Mouse (Mus musculus) splenic B cell, adult 2 months (primary cell): ENCODE measurements around the gene Rnf151.

Experiments used
- DNase-seq: peaks from one replicate; pipeline ENCODE4 v3.0.0-alpha.2; 2011; ENCODE audit warnings: low read depth, low spot score
- H3K27me3 ChIP-seq: 2 replicates; pipeline ENCODE4 v1.6.1; 2012; ENCODE audit warnings: mild to moderate bottlenecking, low read length, moderate library complexity, mixed read lengths; ENCODE audit not compliant: control insufficient read depth, poor library complexity, insufficient read depth, severe bottlenecking
- H3K36me3 ChIP-seq: 2 replicates; pipeline ENCODE4 v1.6.1; 2012; ENCODE audit warnings: mild to moderate bottlenecking, low read length, moderate library complexity, mixed read lengths; ENCODE audit not compliant: control insufficient read depth, poor library complexity, insufficient read depth, severe bottlenecking

Rnf151 gene

DNA sequence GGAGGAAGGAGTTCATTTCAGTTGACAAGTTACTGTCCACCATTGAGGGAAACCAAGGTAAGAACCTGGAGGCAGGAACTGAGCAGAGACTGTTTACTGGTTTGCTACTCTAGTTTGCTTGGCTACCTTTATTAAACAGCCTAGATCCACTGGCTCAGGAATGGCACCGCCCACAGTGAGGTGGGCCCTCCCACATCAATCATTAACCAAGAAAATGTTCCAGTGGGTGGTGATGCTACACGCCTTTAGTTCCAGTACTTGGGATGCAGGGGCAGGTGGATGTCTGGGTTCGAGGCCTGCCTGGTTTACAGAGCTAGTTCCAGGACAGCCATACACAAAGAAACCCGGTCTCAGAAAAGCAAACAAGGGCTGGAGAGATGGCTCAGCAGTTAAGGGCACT lies 20.4 kb upstream of the Rnf151 start:
- H3K27me3 ChIP-seq: no peaks in the 10 kb centered on the region
- no peaks in the 10 kb centered on the region for H3K36me3 ChIP-seq
- DNase-seq: no peak

DNA sequence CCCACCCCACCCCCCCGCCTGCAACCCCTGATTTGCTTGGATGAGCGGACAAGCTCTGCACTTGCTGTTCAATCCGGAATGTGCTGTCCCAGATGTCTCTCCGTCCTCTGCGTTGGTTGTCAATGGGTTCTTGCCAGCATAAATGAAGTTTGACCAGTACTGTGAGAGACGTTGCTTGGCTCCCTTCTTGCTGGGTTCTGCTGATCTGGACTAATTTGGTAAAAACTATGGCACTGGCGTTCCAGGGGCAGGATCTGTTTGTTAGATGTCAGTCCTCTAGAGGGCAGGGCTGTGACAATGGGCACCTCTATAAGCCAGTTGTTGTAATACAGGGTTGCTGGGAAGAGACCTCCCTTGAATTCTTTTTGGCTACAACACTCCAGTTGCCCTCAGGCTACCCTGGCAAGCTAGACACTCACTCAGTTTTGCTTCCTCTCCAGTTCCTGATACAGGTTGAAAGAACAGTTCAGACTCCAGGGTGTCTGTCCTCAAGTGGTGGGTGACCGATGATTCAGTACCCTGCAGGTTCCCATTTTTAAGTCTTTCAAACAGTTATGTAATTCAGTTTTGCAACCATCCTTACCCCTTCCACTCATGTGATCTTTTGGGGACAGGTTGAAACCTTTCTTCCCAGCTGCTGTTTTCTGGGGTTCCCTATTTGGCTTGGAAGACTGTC lies 19.4 kb upstream of the Rnf151 start:
- H3K36me3 ChIP-seq: no peaks in the 10 kb centered on the region
- DNase-seq: no peak
- H3K27me3 ChIP-seq: no peaks in the 10 kb centered on the region

DNA sequence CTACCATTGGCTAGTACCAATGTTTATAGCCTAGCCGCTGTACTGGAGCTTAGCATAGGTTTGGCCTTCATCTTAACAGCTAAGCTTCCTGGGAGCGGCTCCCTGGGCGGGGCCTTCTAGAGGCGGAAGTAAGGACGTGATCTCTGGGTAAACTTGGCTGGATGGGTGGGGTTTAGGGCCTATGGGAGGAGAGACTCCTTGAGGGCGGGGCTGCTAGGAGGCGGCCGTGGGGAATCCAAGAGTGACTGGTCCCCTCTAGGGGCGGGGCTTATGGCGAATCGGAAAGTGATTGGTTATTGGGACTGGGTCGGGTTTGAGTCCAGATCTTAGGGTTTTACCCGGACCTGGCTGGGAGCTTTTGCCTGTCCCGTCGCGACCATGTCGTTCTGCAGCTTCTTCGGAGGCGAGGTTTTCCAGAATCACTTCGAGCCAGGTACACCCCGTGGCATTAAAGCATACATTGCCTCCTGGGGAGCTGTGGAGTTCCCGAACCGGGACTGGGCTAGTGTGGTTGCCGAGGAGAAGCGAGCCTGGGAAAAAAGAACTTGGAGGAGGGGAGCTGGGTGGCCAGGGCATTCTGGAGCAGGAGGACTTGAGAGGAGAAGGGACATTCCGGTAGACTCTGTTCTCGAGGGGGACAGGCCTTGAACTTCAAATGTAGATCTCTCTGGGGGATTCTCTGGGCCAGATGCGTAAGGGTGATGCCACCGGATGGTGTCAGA lies 18.6 kb upstream of the Rnf151 start, which contains the start of gene Msrb1:
Msrb1 (plus strand) TSS at position 313 of the 722 bp plus-strand sequence.
- H3K27me3 ChIP-seq: no peaks in the 10 kb centered on the region
- no peaks in the 10 kb centered on the region for H3K36me3 ChIP-seq
- peak; percentile 95 for DNase-seq

DNA sequence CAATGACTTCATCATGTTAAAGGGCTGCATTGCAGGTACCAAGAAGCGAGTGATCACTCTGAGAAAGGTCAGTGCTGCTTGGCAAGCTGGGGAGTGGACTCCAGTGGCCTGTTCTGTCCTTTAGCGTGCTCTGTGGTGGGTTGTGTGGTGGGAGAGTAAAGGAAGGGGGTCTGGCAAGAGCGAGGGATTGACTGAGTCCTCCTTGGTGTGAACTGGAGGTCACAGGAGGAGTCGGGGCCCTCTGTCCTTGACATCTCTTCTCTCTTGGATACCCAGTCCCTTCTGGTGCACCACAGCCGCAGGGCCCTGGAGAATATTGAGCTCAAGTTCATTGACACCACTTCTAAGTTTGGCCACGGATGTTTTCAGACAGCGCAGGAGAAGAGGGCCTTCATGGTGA lies 17.6 kb upstream of the Rnf151 start:
- Histone ChIP-seq H3K36me3 (no peaks in the 10 kb centered on the region), H3K27me3 (no peaks in the 10 kb centered on the region)
- DNase-seq: no peak

GRCm38 (mm10) chr17:24734513-24734912 lies 16.6 kb upstream of the Rnf151 start:
- Histone ChIP-seq H3K27me3 (no peaks in the 10 kb centered on the region), H3K36me3 (no peaks in the 10 kb centered on the region)
- no peak for DNase-seq

GRCm38 (mm10) chr17:24733434-24734050 lies 15.7 kb upstream of the Rnf151 start:
- no peak for DNase-seq
- H3K27me3 ChIP-seq: no peaks in the 10 kb centered on the region
- H3K36me3 ChIP-seq: no peaks in the 10 kb centered on the region

DNA sequence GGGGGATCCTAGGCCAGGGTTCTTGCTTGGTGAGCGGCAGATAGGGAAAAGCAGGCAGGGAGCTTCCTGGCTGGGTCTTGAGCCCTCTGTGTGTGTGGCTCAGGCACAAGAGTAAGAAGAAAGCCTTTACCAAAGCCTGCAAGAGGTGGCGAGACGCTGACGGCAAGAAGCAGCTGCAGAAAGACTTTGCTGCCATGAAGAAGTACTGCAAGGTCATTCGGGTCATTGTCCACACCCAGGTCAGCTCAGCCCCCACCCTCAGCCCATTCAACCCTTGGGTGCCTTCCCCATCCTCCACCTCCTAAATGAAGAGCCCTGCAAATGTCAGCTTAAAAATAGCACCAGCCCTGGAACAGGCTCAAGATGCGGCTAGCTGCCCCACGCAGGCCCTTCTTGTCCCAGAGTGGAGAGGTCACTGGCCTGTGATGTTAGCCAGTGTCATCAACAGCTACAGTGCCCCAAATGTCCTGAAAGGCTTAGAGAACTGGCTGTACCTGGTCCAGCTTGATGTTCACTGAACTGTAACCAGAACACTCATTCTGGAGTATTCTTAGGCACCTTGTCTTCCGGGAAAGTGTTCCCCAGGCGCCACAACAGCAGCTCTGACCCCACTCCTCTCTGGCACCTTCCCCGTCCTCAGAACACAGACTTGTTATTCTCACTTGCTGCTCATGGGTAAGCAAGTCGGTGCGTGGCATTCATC lies 14.5 kb upstream of the Rnf151 start:
- Histone ChIP-seq H3K36me3 (no peaks in the 10 kb centered on the region), H3K27me3 (no peaks in the 10 kb centered on the region)
- DNase-seq: no peak

DNA sequence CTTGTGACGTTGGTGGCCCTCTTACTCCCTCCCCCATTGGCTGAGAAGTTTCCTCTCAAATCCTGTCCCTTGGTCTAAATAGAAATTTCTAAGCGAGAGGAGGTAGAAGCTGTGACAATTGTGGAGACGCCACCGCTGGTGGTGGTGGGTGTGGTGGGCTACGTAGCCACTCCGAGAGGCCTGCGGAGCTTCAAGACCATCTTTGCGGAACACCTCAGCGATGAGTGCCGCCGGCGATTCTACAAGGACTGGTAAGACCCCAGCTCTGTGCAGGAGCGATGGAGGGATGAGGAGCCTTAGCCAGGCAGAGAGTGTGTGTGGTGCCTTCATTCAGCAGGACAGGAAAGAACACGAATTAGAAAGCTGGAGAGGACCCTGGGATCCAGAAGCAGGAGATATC lies 12.9 kb upstream of the Rnf151 start:
- H3K27me3 ChIP-seq: no peaks in the 10 kb centered on the region
- H3K36me3 ChIP-seq: no peaks in the 10 kb centered on the region
- DNase-seq: no peak

GRCm38 (mm10) chr17:24729067-24729466 lies 11.2 kb upstream of the Rnf151 start:
- DNase-seq: no peak
- no peaks in the 10 kb centered on the region for H3K36me3 ChIP-seq
- no peaks in the 10 kb centered on the region for H3K27me3 ChIP-seq

- no peaks in the 10 kb centered on the region for H3K36me3 ChIP-seq
- DNase-seq: no peak
- H3K27me3 ChIP-seq: no peaks in the 10 kb centered on the region
Observed at GRCm38 (mm10) chr17:24728184-24728583, 10.3 kb upstream of the Rnf151 start.

- no peaks in the 10 kb centered on the region for H3K36me3 ChIP-seq
- H3K27me3 ChIP-seq: no peaks in the 10 kb centered on the region
- no peak for DNase-seq
Observed at GRCm38 (mm10) chr17:24727618-24728017, 9.8 kb upstream of the Rnf151 start, which contains the start of gene Rpl3l. TSS of gene Rpl3l (plus strand) at chr17:24727820.

GRCm38 (mm10) chr17:24725637-24726390 lies 8.0 kb upstream of the Rnf151 start:
- H3K27me3 ChIP-seq: no peaks in the 10 kb centered on the region
- DNase-seq: no peak
- peaks cover 5% of the 10 kb centered on the region; the same call in 1 of the 2 replicates for H3K36me3 ChIP-seq

DNA sequence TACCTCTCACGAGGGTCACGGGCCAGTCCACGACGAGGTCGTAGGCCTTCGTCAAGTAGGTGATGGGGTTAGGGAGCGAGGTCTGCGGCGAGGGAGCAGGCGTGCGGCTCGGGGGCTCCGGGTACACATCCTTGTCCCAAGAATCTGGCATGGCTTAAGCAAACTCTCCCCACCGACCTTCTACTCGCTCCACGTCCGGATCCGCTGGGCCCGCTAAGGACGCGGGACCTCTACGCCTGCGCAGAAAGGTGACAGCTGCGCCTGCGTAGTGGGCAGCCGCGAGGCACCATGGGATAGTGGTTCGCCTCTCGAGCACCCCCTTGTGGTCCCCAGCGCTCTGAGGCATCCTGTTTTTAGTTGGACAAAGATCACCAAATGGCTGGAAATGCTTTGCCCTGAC lies 6.3 kb upstream of the Rnf151 start, which contains the start of gene Ndufb10:
Ndufb10 (minus strand) TSS at position 295 of the 400 bp plus-strand sequence.
- Histone ChIP-seq H3K27me3 (no peaks in the 10 kb centered on the region), H3K36me3 (peaks cover 7% of the 10 kb centered on the region; the same call in 1 of the 2 replicates)
- peak; percentile 97 for DNase-seq

DNA sequence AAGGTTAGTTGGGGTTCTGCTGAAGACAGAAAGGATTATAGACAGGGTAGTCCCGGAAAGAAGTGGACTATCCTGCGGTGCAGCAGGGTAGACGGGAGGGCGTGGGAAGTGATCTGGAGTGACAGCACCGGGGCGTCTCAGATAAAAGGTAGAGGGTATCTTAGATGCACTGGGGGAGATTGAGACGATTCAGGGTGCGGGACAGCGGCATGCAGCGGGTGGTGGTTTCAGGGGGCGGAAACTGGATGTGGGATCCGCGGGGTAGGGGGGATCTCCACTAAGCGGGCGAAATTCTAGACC lies 6.0 kb upstream of the Rnf151 start:
- peaks cover 7% of the 10 kb centered on the region; the same call in 1 of the 2 replicates for H3K36me3 ChIP-seq
- DNase-seq: no peak
- H3K27me3 ChIP-seq: no peaks in the 10 kb centered on the region
